Mouse (Mus musculus): Measurements from ENCODE around the gene Ccdc141.

GRCm38 (mm10) chr2:77168781-77169180 lies 1.7 kb downstream of the Ccdc141 start:
- TF ChIP-seq CTCF (IDR thresholded peaks at IDR 0.05; ENCODE audit: borderline replicate concordance, insufficient read depth, low read length) (no peak), POLR2A (IDR thresholded peaks at IDR 0.05; ENCODE audit: low read depth, low read length) (no peak)
